Mouse (Mus musculus) MEL (cell line): Measurements from ENCODE around the gene Usf3. TPM values are rescaled to one million over a fixed set of nuclear protein-coding genes. Genes with fewer than 3 reads are reported as not detected.

Experiments
- DNase-seq: peaks from one replicate; pipeline ENCODE4 v3.0.0; 2011; ENCODE audit warnings: low read depth, low spot score
- H3K27ac ChIP-seq: 2 replicates; pipeline ENCODE4 v1.5.1; 2012; ENCODE audit warnings: low read depth, mild to moderate bottlenecking, control low read depth, low read length, moderate library complexity; ENCODE audit not compliant: control insufficient read depth
- H3K27me3 ChIP-seq, 2 experiments: fragments of 150-350 bp in 1 of 2; sonication (generic) in 1 of 2; 2 replicates each; pipeline ENCODE4 v1.6.1; 2012; ENCODE audit warnings: low read length in 2 of 2, mild to moderate bottlenecking in 2 of 2, improper control_type of control experiment in 1 of 2, moderate library complexity in 1 of 2; ENCODE audit not compliant: insufficient read depth in 2 of 2, control insufficient read depth in 1 of 2
- H3K36me3 ChIP-seq, 2 experiments: 2 replicates each; pipeline ENCODE4 v1.6.1; 2012 to 2014; ENCODE audit warnings: low read length in 2 of 2, improper control_type of control experiment in 1 of 2, inconsistent platforms in 1 of 2, mild to moderate bottlenecking in 1 of 2; ENCODE audit not compliant: insufficient read depth in 2 of 2, control insufficient read depth in 1 of 2
- H3K4me1 ChIP-seq, 2 experiments: fragments of 150-350 bp in 1 of 2; sonication (generic) in 1 of 2; 2 replicates each; pipeline ENCODE4 v1.6.1; 2012; ENCODE audit warnings: low read length in 2 of 2, improper control_type of control experiment in 1 of 2, mild to moderate bottlenecking in 1 of 2; ENCODE audit not compliant: insufficient read depth in 2 of 2, control insufficient read depth in 1 of 2
- H3K4me3 ChIP-seq, 2 experiments: fragments of 150-350 bp in 1 of 2; sonication (generic) in 1 of 2; 2 replicates each; pipeline ENCODE4 v1.5.1; 2012; ENCODE audit warnings: low read depth in 2 of 2, low read length in 2 of 2, mild to moderate bottlenecking in 2 of 2, moderate library complexity in 2 of 2, control low read depth in 1 of 2, improper control_type of control experiment in 1 of 2; ENCODE audit not compliant: control insufficient read depth in 1 of 2, insufficient read depth in 1 of 2
- H3K79me2 ChIP-seq: 2 replicates; pipeline ENCODE4 v1.6.1; 2012; ENCODE audit warnings: mild to moderate bottlenecking, low read length, moderate library complexity; ENCODE audit not compliant: control insufficient read depth, poor library complexity, insufficient read depth
- H3K9ac ChIP-seq: 2 replicates; pipeline ENCODE4 v1.6.1; 2012; ENCODE audit warnings: low read depth, mild to moderate bottlenecking, control low read depth, low read length, moderate library complexity; ENCODE audit not compliant: control insufficient read depth, poor library complexity, severe bottlenecking
- H3K9me3 ChIP-seq: fragments of 150-350 bp; sonication (generic); replicated peaks from 2 replicates; pipeline ENCODE4 v1.6.1; 2012; ENCODE audit warnings: mild to moderate bottlenecking, low read length, improper control_type of control experiment, moderate library complexity; ENCODE audit not compliant: insufficient read depth
- BHLHE40 ChIP-seq: IDR thresholded peaks from 2 replicates; pipeline ENCODE4 v1.6.1; 2012; ENCODE audit warnings: low read depth, mild to moderate bottlenecking, inconsistent platforms, low read length, improper control_type of control experiment, borderline replicate concordance
- CHD1 ChIP-seq: IDR thresholded peaks from 2 replicates; pipeline ENCODE4 v1.6.1; 2012; ENCODE audit warnings: low read depth, mild to moderate bottlenecking, inconsistent platforms, low read length, improper control_type of control experiment
- E2F4 ChIP-seq: IDR thresholded peaks from 2 replicates; pipeline ENCODE4 v1.6.1; 2011; ENCODE audit warnings: low read depth, low read length, improper control_type of control experiment, borderline replicate concordance
- KAT2A ChIP-seq: conservative IDR thresholded peaks from 2 replicates; pipeline ENCODE4 v1.6.1; 2012; ENCODE audit warnings: low read depth, low read length, improper control_type of control experiment, inconsistent platforms
- MAFK ChIP-seq: IDR thresholded peaks from 2 replicates; pipeline ENCODE4 v1.6.1; 2011; ENCODE audit warnings: low read depth, mild to moderate bottlenecking, low read length, improper control_type of control experiment, borderline replicate concordance
- MAX ChIP-seq: IDR thresholded peaks from 2 replicates; pipeline ENCODE4 v1.6.1; 2011; ENCODE audit warnings: low read length, improper control_type of control experiment
- MAZ ChIP-seq: IDR thresholded peaks from 2 replicates; pipeline ENCODE4 v1.6.1; 2012; ENCODE audit warnings: low read depth, mild to moderate bottlenecking, inconsistent platforms, low read length, improper control_type of control experiment
- MXI1 ChIP-seq: IDR thresholded peaks from 2 replicates; pipeline ENCODE4 v1.6.1; 2011; ENCODE audit warnings: mild to moderate bottlenecking, low read depth, low read length, improper control_type of control experiment
- NRF1 ChIP-seq: IDR thresholded peaks from 2 replicates; pipeline ENCODE4 v1.6.1; 2014; ENCODE audit warnings: low read depth, mild to moderate bottlenecking, inconsistent platforms, low read length, improper control_type of control experiment, moderate library complexity; ENCODE audit not compliant: poor library complexity, insufficient read depth, severe bottlenecking
- POLR2A ChIP-seq, 2 experiments: IDR thresholded peaks; 2 replicates each; pipeline ENCODE4 v1.6.1; 2011 to 2012; ENCODE audit warnings: low read length in 2 of 2, mild to moderate bottlenecking in 2 of 2, control low read depth in 1 of 2, improper control_type of control experiment in 1 of 2, low read depth in 1 of 2, moderate library complexity in 1 of 2; ENCODE audit not compliant: control insufficient read depth in 1 of 2, insufficient read depth in 1 of 2, poor library complexity in 1 of 2
- POLR2AphosphoS2 ChIP-seq: IDR thresholded peaks from 2 replicates; pipeline ENCODE4 v1.6.1; 2011; ENCODE audit warnings: low read length, improper control_type of control experiment
- RAD21 ChIP-seq: IDR thresholded peaks from 2 replicates; pipeline ENCODE4 v1.6.1; 2011; ENCODE audit warnings: mild to moderate bottlenecking, low read depth, low read length, improper control_type of control experiment
- SMC3 ChIP-seq: IDR thresholded peaks from 2 replicates; pipeline ENCODE4 v1.6.1; 2011; ENCODE audit warnings: low read depth, low read length, improper control_type of control experiment
- TAL1 ChIP-seq: IDR thresholded peaks from 2 replicates; pipeline ENCODE4 v1.6.1; 2012; ENCODE audit warnings: mild to moderate bottlenecking, inconsistent platforms, low read length, moderate library complexity, mixed read lengths
- TBP ChIP-seq: IDR thresholded peaks from 2 replicates; pipeline ENCODE4 v1.8.0; 2011; ENCODE audit warnings: low read depth, low read length, improper control_type of control experiment
- UBTF ChIP-seq: IDR thresholded peaks from 2 replicates; pipeline ENCODE4 v1.6.1; 2012; ENCODE audit warnings: low read depth, mild to moderate bottlenecking, inconsistent platforms, low read length, improper control_type of control experiment, moderate library complexity, borderline replicate concordance; ENCODE audit not compliant: insufficient read depth
- USF1 ChIP-seq: IDR thresholded peaks from 2 replicates; pipeline ENCODE4 v1.6.1; 2014; ENCODE audit warnings: low read depth, mild to moderate bottlenecking, inconsistent platforms, low read length, improper control_type of control experiment, moderate library complexity
- ZC3H11A ChIP-seq: IDR thresholded peaks from 2 replicates; pipeline ENCODE4 v1.6.1; 2012; ENCODE audit warnings: low read depth, mild to moderate bottlenecking, inconsistent platforms, low read length, improper control_type of control experiment
- polyA plus RNA-seq, 2 experiments: library from polyadenylated mRNA; stranded (reverse) in 1 of 2; unstranded in 1 of 2; fragments of >175 nt in 1 of 2; fragments of >200 nt in 1 of 2; gene quantifications; 2 replicates each; pipeline versions ENCODE4 v1.2.1 to v1.2.4; 2012; ENCODE audit warnings: low replicate concordance in 2 of 2, low read depth in 1 of 2; ENCODE audit not compliant: insufficient read length in 2 of 2, insufficient read depth in 1 of 2, missing spikeins in 1 of 2
- total RNA-seq: library from RNA; depleted of rRNA; stranded (reverse); fragments of 300-350 nt; gene quantifications from 2 replicates; pipeline ENCODE4 v1.2.3, GENCODE M21; 2012

Usf3 gene
- total and polyA plus RNA-seq, 3 experiments = 3.4 to 89.6 (median 11.0) TPM

DNA sequence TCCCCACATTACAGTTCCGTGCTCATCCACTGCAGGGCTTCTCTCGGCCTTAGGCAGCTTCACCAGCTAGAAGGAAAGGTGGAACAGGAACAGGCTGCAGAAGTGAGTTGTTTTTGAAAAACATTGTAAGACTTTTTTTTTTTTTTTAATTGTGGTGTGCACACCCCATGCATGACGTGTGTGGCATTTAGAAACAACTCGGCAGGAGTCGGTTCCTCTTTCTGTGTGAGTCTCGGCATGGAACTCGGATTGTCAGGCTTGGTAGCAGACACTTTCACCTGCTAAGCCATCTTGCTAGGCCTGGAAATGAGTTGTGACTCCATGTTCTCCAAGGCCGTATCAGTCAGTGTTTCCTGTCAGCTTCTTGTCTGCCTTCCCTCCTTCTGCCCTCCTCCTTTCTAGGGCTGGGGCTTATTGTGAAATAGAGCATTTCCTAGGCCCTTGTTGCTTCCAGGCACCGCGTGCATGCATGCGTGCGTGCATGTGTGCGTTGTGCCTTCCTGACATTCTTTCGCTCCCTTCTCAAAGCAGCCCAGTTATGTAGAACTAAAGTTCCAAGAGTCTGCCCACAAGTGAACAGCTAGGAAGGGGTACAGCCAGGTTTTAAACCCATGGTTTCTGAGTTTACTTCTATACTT lies 26.1 kb downstream of the Usf3 start:
- Histone ChIP-seq H3K9me3 (no peaks in the 10 kb centered on the region), H3K9ac (no peak overlapping the region)
- TF ChIP-seq TAL1 (no peak), KAT2A (no peak)
- TF ChIP-seq, all 39 proteins: peak for 0
- no peaks in the 10 kb centered on the region for H3K4me1 ChIP-seq
- no peaks in the 10 kb centered on the region for H3K27me3 ChIP-seq
- no peak overlapping the region for H3K27ac ChIP-seq
- no peaks in the 10 kb centered on the region for H3K79me2 ChIP-seq
- H3K36me3 ChIP-seq = peaks cover 0 to 1% of the 10 kb centered on the region in 2 experiments; a peak in 1 of 4 replicates
- DNase-seq = no peak
- no peak overlapping the region for H3K4me3 ChIP-seq

DNA sequence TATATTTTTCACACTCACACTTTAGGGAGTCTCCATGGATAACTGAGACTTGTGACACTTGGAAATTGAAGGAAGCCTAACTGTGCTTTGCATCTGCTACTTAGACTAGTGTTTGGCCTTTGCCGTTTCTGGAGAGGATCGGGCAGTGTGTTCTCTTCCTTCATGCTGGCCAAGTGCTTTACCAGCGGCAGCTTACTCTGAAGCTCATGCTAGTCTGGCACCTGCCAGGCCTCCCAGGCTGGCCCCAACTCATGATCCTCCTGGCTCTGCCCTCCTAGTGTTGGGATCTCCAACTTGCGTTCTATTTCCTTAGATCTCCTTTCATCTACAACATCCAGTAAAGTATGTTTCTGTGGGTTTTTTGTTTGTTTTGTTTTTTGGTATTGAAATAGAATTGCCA lies 27.1 kb downstream of the Usf3 start:
- DNase-seq = no peak
- H3K27ac ChIP-seq = no peak overlapping the region
- H3K27me3 ChIP-seq = no peaks in the 10 kb centered on the region
- no peaks in the 10 kb centered on the region for H3K79me2 ChIP-seq
- H3K4me3 ChIP-seq = no peak overlapping the region
- H3K9ac ChIP-seq = no peak overlapping the region
- TF ChIP-seq RAD21 = no peak
- TF ChIP-seq UBTF = no peak
- no peak for TF ChIP-seq USF1
- TF ChIP-seq POLR2A (IDR thresholded peaks at IDR 0.05; ENCODE audit: control insufficient read depth in 1 of 2, insufficient read depth in 1 of 2, low read depth in 1 of 2, low read length in 2 of 2, poor library complexity in 1 of 2) = no peak
- TF ChIP-seq SMC3 = no peak
- no peak for TF ChIP-seq MXI1
- no peak for TF ChIP-seq TAL1
- no peak for TF ChIP-seq POLR2AphosphoS2
- TF ChIP-seq BHLHE40 = no peak
- no peak for TF ChIP-seq NRF1
- no peak for TF ChIP-seq TBP
- TF ChIP-seq MAZ = no peak
- TF ChIP-seq MAFK = no peak
- TF ChIP-seq MAX = no peak
- no peaks in the 10 kb centered on the region for H3K4me1 ChIP-seq
- H3K36me3 ChIP-seq = peaks cover 0 to 1% of the 10 kb centered on the region in 2 experiments; a peak in 1 of 4 replicates
- H3K9me3 ChIP-seq = no peaks in the 10 kb centered on the region

DNA sequence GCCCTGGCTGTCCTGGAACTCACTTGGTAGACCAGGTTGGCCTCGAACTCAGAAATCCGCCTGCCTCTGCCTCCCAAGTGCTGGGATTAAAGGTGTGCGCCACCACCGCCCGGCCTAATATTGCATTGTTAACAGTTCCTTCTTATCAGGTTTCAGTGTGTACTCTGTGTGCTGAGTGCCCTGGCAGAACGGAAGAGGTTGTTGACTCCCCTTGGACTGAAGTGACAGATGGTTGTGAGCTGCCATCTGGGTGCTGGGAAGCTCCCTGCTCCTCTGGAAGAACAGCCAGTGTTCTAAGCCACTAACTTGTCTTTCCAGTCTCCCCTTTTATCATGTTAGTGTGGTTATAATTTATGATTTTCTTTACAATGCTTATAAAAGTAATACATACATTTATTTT lies 31.3 kb downstream of the Usf3 start:
- H3K79me2 ChIP-seq = no peaks in the 10 kb centered on the region
- H3K9ac ChIP-seq = no peak overlapping the region
- no peak overlapping the region for H3K27ac ChIP-seq
- H3K9me3 ChIP-seq = no peaks in the 10 kb centered on the region
- H3K4me1 ChIP-seq = no peaks in the 10 kb centered on the region
- H3K27me3 ChIP-seq = no peaks in the 10 kb centered on the region
- no peak for DNase-seq
- H3K36me3 ChIP-seq = peaks cover 0 to 5% of the 10 kb centered on the region in 2 experiments; a peak in 2 of 4 replicates
- no peak overlapping the region for H3K4me3 ChIP-seq
- TF ChIP-seq POLR2A (IDR thresholded peaks at IDR 0.05; ENCODE audit: control insufficient read depth in 1 of 2, insufficient read depth in 1 of 2, low read depth in 1 of 2, low read length in 2 of 2, poor library complexity in 1 of 2) = no peak
- TF ChIP-seq POLR2AphosphoS2 = no peak
- TF ChIP-seq MAX = no peak
- no peak for TF ChIP-seq ZC3H11A
- TF ChIP-seq E2F4 = no peak
- TF ChIP-seq CHD1 = no peak
